Comparison of ENCODE assay signal across 8 mouse cellular contexts in the genomic region with DNA sequence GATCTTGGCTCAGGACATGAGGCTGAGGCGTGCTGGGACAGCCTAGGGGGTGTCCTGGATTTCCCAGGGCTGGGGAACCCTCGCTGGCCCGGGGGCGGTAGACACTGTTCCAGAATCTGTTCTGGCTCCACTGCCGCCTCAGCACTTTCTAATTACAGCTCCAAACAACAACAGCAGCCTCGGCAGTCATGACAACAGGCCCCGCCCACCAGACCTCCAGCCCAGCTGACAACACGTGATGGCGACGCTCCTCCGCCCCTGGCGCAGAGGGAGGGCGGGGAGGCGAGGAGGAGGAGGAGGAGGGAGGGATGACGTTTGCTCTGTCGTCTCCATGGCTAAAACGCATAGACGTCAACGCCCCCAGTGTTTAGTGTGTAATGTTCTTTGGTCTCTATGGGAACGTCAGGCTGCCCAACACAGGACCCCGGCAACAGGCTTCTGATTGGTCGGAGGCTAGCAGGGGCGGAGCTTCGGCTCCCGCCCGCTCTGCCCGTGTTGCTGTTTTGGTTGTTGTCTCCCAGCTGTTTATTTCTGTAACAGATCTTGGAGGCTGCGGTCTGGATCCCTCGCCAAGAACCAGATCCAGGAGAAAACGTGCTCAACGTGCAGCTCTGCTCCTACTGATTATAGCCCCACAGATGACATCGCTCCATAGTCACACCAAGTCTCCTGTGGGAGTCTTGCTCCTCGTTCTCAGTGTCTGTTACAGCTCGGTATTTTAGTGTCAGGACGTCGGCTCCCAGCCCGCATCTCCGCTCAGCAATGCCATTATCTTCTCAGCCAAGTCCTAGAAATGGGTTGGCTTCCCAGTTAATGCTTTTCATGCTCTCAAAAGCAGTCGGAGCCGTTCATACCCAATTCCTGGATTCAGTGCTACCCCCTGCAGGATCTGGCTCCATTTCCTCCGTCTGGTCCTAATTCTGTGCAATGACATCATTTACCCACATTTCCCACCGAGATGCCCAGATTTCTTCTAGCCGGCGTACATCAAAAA. TPM values are rescaled to one million over a fixed set of nuclear protein-coding genes. Genes with fewer than 3 reads are reported as not detected.
DNase-seq lines count a peak whose midpoint lies in the region; ATAC-seq lines count a peak whose summit lies in the region.

No protein-coding gene starts in this region.

- peak; percentile 99 for ATAC-seq in hindbrain, embryonic 16.5 days

- H3K4me3 ChIP-seq in hindbrain, embryonic 16.5 days (ENCODE audit: low read length), result peak overlapping the region; percentile 42
- H3K4me3 ChIP-seq in macrophage (ENCODE audit: inconsistent target), result peak overlapping the region; percentile 42

- H3K4me1 ChIP-seq in hindbrain, embryonic 16.5 days (ENCODE audit: control insufficient read depth, insufficient read depth, low read depth, low read length), result peaks cover 17% of the 10 kb centered on the region

- H3K79me2 ChIP-seq in macrophage (ENCODE audit: inconsistent target), result no peaks in the 10 kb centered on the region

- no peaks in the 10 kb centered on the region for H3K27me3 ChIP-seq in hindbrain, embryonic 16.5 days (replicated peaks; ENCODE audit: control insufficient read depth, insufficient read depth, low read length)

- no peaks in the 10 kb centered on the region for H3K36me3 ChIP-seq in hindbrain, embryonic 16.5 days (ENCODE audit: control insufficient read depth, insufficient read depth, low read length)
- H3K36me3 ChIP-seq in macrophage (ENCODE audit: inconsistent target), result no peaks in the 10 kb centered on the region

- H3K9ac ChIP-seq in hindbrain, embryonic 16.5 days (ENCODE audit: low read depth, low read length), result peak overlapping the region; percentile 55

- DNase-seq in R1 (ENCODE audit: low read depth, low spot score), result peak; percentile 99
- peak; percentile 90 to 93 for DNase-seq in cerebellum, postnatal 25 days
- DNase-seq in frontal cortex, postnatal 36 days (ENCODE audit: low spot score in 2 of 2), result peak; percentile 94 to 98
- DNase-seq in left cerebral cortex, adult 18-20 months (ENCODE audit: low spot score in 2 of 2), result peak; percentile 93 to 96
- DNase-seq in right cerebral cortex, adult 18-20 months, result peak; percentile 98
- peak; percentile 90 for DNase-seq in urinary bladder, postnatal 10 days (ENCODE audit: low spot score)

- WGBS in hindbrain, embryonic 16.5 days, result 1% methylated on average over 43 of the region's 44 CpGs
- WGBS in macrophage (ENCODE audit: missing documents), result under 1% methylated on average over 44 of the region's 44 CpGs

- H3K9me3 ChIP-seq in hindbrain, embryonic 16.5 days (ENCODE audit: control insufficient read depth, low read length), result no peaks in the 10 kb centered on the region

- peak overlapping the region; percentile 87 for H3K4me2 ChIP-seq in hindbrain, embryonic 16.5 days (ENCODE audit: low read length)

- peak overlapping the region; percentile 90 for H3K27ac ChIP-seq in hindbrain, embryonic 16.5 days (ENCODE audit: low read depth, low read length)
- H3K27ac ChIP-seq in macrophage, result peak overlapping the region; percentile 84

RNA-seq across cellular contexts. Expression of gene Fos, which starts 18.3 kb away (rescaled TPM):
- 3.9 and 4.3 TPM in 2 replicates for polyA plus RNA-seq in hindbrain, embryonic 16.5 days (2015; fragmentation: Nextera tagmentation; extraction: Ambion mirVana)
- total RNA-seq in left cerebral cortex, adult 18-20 months (2021), result 10 to 100 TPM; 65.4 to 77.2 TPM
- 1,000 to 10,000 TPM in 2 of 26 experiments, 100 to 1,000 TPM in 11, 10 to 100 TPM in 13; 13.7 to 1,974 (median 105) TPM for total RNA-seq in macrophage (2018; cell fraction: chromatin; rRNA removed)
- total RNA-seq in macrophage (2018; cell fraction: cytosol; rRNA removed), result 1,000 to 10,000 TPM in 4 of 26 experiments, 100 to 1,000 TPM in 13, 10 to 100 TPM in 9; 10.4 to 2,234 (median 166) TPM
- total RNA-seq in macrophage (2018; cell fraction: nucleus; rRNA removed), result 1,000 to 10,000 TPM in 3 of 26 experiments, 100 to 1,000 TPM in 13, 10 to 100 TPM in 10; 15.4 to 1,140 (median 154) TPM
- 18.1 to 88.1 TPM (median 21.8 TPM) in 3 replicates for polyA plus RNA-seq in macrophage (2018)

Comparison
In these comparisons a context has a peak if more than half of its experiments do, and no peak if none do; other contexts are left out.
1. Peak in every context shown above with its lines: DNase-seq, ATAC-seq, H3K4me3 ChIP-seq and H3K27ac ChIP-seq.